Mouse (Mus musculus) liver, adult 2 months (tissue): ENCODE data around the gene Med12. TPM values are rescaled to one million over a fixed set of nuclear protein-coding genes. Genes with fewer than 3 reads are reported as not detected.

ENCODE experiments used
- DNase-seq: peaks from one replicate; pipeline ENCODE4 v3.0.0-alpha.2; 2011; ENCODE audit warnings: low read depth, low spot score; ENCODE audit errors: extremely low read depth
- H3K27ac ChIP-seq: fragments of 200-500 bp; replicated peaks from 2 replicates; pipeline ENCODE4 v1.5.1; 2012; ENCODE audit warnings: low read depth, mild to moderate bottlenecking, control low read depth, inconsistent platforms, low read length; ENCODE audit not compliant: insufficient read depth
- H3K27me3 ChIP-seq: fragments of 200-500 bp; 2 replicates; pipeline ENCODE4 v1.6.1; 2012; ENCODE audit warnings: mild to moderate bottlenecking, moderate library complexity, low read length, inconsistent platforms; ENCODE audit not compliant: control insufficient read depth, insufficient read depth
- H3K36me3 ChIP-seq: fragments of 200-500 bp; 2 replicates; pipeline ENCODE4 v1.6.1; 2012; ENCODE audit warnings: low read length, inconsistent platforms; ENCODE audit not compliant: control insufficient read depth, insufficient read depth
- H3K4me1 ChIP-seq: fragments of 200-500 bp; 2 replicates; pipeline ENCODE4 v1.6.1; 2011; ENCODE audit warnings: low read length; ENCODE audit not compliant: control insufficient read depth, insufficient read depth
- H3K4me3 ChIP-seq: fragments of 200-500 bp; 2 replicates; pipeline ENCODE4 v1.5.1; 2011; ENCODE audit warnings: low read depth, mild to moderate bottlenecking, control low read depth, low read length, moderate library complexity; ENCODE audit not compliant: insufficient read depth
- H3K79me2 ChIP-seq: fragments of 200-500 bp; 2 replicates; pipeline ENCODE4 v1.6.1; 2012; ENCODE audit warnings: inconsistent platforms, mild to moderate bottlenecking, low read length, moderate library complexity; ENCODE audit not compliant: control insufficient read depth, insufficient read depth
- H3K9ac ChIP-seq: fragments of 200-500 bp; 2 replicates; pipeline ENCODE4 v1.6.1; 2012; ENCODE audit warnings: low read depth, mild to moderate bottlenecking, control low read depth, inconsistent platforms, low read length
- CTCF ChIP-seq: fragments of 200-500 bp; IDR thresholded peaks from 2 replicates; pipeline ENCODE4 v1.5.1; 2011; ENCODE audit warnings: low read depth, low read length, control low read depth
- POLR2A ChIP-seq: fragments of 200-500 bp; IDR thresholded peaks from 2 replicates; pipeline ENCODE4 v1.6.1; 2011; ENCODE audit warnings: low read length, control low read depth; ENCODE audit not compliant: insufficient read depth; ENCODE audit errors: extremely low read depth
- WGBS: fragments of 180-500 bp; shearing (Covaris S2); methylation state at CpG from one replicate; pipeline ENCODE4 v1.1.7; 2018; 5-methylcytosine and 5-hydroxymethylcytosine counted together
- polyA plus RNA-seq: library from polyadenylated mRNA; depleted of rRNA; stranded (reverse); fragments of >200 nt; gene quantifications from 2 replicates; pipeline ENCODE4 v1.2.3, GENCODE M21; 2012
- total RNA-seq: library from RNA; depleted of rRNA; stranded (reverse); fragments of >200 nt; gene quantifications from 2 replicates; pipeline ENCODE4 v1.2.3, GENCODE M21; 2014

Gene Med12
- total and polyA plus RNA-seq, 2 experiments, result 8.1 to 59.4 TPM

DNA sequence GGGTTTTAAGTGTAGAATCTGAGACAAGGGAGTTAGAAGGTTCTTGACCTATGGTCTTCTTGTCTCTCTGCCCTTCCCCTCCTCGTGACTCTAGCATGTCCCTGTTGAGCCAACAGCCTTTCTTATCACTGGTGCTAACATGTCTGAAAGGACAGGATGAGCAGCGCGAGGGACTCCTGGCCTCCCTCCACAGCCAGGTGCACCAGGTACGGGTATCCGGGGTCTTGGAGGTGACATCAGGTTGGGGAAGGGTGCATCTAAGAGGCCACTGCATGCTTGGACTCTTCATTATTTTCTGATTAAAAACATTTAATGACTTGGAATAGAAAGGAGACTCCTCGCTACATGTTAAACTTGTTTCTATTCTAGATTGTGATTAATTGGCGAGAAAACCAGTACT, 15.2 kb downstream of the Med12 start:
- Histone ChIP-seq H3K79me2 (no peaks in the 10 kb centered on the region), H3K27ac (no peak overlapping the region), H3K4me1 (no peaks in the 10 kb centered on the region), H3K9ac (no peak overlapping the region), H3K36me3 (peaks cover 25% of the 10 kb centered on the region; the same call in 1 of the 2 replicates), H3K4me3 (no peak overlapping the region), H3K27me3 (no peaks in the 10 kb centered on the region)
- 98% methylated on average over 7 of the region's 7 CpGs for WGBS
- TF ChIP-seq POLR2A (no peak), CTCF (no peak)
- DNase-seq, result no peak

DNA sequence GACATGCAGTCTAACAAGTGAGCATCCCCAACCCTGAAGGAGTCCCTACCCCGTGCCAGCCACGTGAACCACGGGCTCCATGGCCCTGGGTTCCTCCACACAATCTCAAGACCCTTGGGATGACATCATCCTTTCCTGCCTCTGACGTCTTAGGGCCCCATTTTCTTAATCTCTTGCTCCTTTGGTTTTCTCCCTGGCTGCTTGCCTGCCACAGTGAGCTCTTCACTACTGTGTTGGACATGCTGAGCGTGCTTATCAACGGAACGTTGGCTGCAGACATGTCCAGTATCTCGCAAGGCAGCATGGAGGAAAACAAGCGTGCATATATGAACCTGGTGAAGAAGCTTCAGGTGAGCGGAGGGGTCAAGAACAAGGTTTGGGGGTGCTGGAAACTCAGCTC, 16.3 kb downstream of the Med12 start:
- Histone ChIP-seq H3K27ac (no peak overlapping the region), H3K79me2 (no peaks in the 10 kb centered on the region), H3K27me3 (no peaks in the 10 kb centered on the region), H3K36me3 (peaks cover 29% of the 10 kb centered on the region; the same call in 1 of the 2 replicates), H3K4me1 (no peaks in the 10 kb centered on the region), H3K9ac (no peak overlapping the region), H3K4me3 (no peak overlapping the region)
- no peak for TF ChIP-seq POLR2A
- TF ChIP-seq CTCF, result no peak
- no peak for DNase-seq
- WGBS, result 92% methylated on average over 10 of the region's 10 CpGs

- H3K36me3 ChIP-seq, result peaks cover 5% of the 10 kb centered on the region; the same call in 1 of the 2 replicates
- H3K27ac ChIP-seq, result no peak within 1 kb of the TSS
- WGBS, result 5% methylated on average over 2 of the region's 24 CpGs
- TF ChIP-seq CTCF, result no peak
- no peak for TF ChIP-seq POLR2A
- H3K9ac ChIP-seq, result no peak within 1 kb of the TSS
- no peak for DNase-seq
- H3K79me2 ChIP-seq, result no peaks in the 10 kb centered on the region
- no peak within 1 kb of the TSS; the same call in 1 of the 2 replicates for H3K4me3 ChIP-seq
- 0 out of 2 replicates have a peak, but pooled peaks cover 3% of the 10 kb centered on the region for H3K27me3 ChIP-seq
- H3K4me1 ChIP-seq, result no peaks in the 10 kb centered on the region; the same call in 1 of the 2 replicates
These were observed 25.2 kb downstream of the Med12 start, which contains the start of gene Nlgn3 for GRCm38 (mm10) chrX:101299055-101299454. TSS of gene Nlgn3 (plus strand) at chrX:101299168.

- DNase-seq, result no peak
- peaks cover 2% of the 10 kb centered on the region; the same call in 1 of the 2 replicates for H3K36me3 ChIP-seq
- no peak overlapping the region for H3K4me3 ChIP-seq
- TF ChIP-seq CTCF (no peak), POLR2A (no peak)
- H3K27me3 ChIP-seq, result 0 out of 2 replicates have a peak, but pooled peaks cover 3% of the 10 kb centered on the region
- no peaks in the 10 kb centered on the region; the same call in 1 of the 2 replicates for H3K4me1 ChIP-seq
- no peak overlapping the region for H3K9ac ChIP-seq
- H3K27ac ChIP-seq, result no peak overlapping the region
- WGBS, result 14% methylated on average over 9 of the region's 13 CpGs
- no peaks in the 10 kb centered on the region for H3K79me2 ChIP-seq
These were observed 25.9 kb downstream of the Med12 start for GRCm38 (mm10) chrX:101299473-101300426.

- no peak overlapping the region for H3K4me3 ChIP-seq
- H3K79me2 ChIP-seq, result no peaks in the 10 kb centered on the region
- DNase-seq, result no peak
- no peak overlapping the region for H3K9ac ChIP-seq
- H3K4me1 ChIP-seq, result no peaks in the 10 kb centered on the region; the same call in 1 of the 2 replicates
- H3K27ac ChIP-seq, result no peak overlapping the region
- H3K27me3 ChIP-seq, result 0 out of 2 replicates have a peak, but pooled peaks cover 3% of the 10 kb centered on the region
- whole genome bisulfite sequencing, result 48% methylated on average over 13 of the region's 13 CpGs
- peaks cover 2% of the 10 kb centered on the region; the same call in 1 of the 2 replicates for H3K36me3 ChIP-seq
- TF ChIP-seq CTCF (no peak), POLR2A (no peak)
These were observed 26.7 kb downstream of the Med12 start for GRCm38 (mm10) chrX:101300427-101301030.
